Mouse (Mus musculus) megakaryocyte progenitor cell, adult 5-6 weeks (primary cell): ENCODE data around the gene Cyp4f18. TPM values are rescaled to one million over a fixed set of nuclear protein-coding genes. Genes with fewer than 3 reads are reported as not detected.
"Not testable (repeated sequence)": the region's sequence is repeated elsewhere in the genome, so short reads cannot be mapped to it uniquely, and the experiment has no call there.

ENCODE experiments used
- ATAC-seq: replicated peaks from 2 replicates; pipeline ENCODE4 v1.8.0; 2016; ENCODE audit warnings: mild to moderate bottlenecking, moderate TSS enrichment, inconsistent platforms; ENCODE audit not compliant: poor library complexity
- total RNA-seq, 2 experiments: library from RNA; stranded (forward) in 1 of 2; stranded (reverse) in 1 of 2; fragments of 157-497, 149-512 nt in 1 of 2; fragments of 200-1000 nt in 1 of 2; gene quantifications; 2 replicates each; pipeline versions ENCODE4 v1.2.3 to v1.2.4; 2015 to 2017

Cyp4f18 gene
- 6.5 and 10.8 TPM in 2 replicates for total RNA-seq (2015)
- 2.0 and 5.6 TPM in 2 replicates for total RNA-seq (2017)

GRCm38 (mm10) chr8:72009473-72009872 lies at the start of gene Cyp4f18:
Gene Cyp4f18 (minus strand): TSS chr8:72009626.
- ATAC-seq, result peak; percentile 45

GRCm38 (mm10) chr8:72057643-72058042 lies 48.2 kb upstream of the Cyp4f18 start:
- ATAC-seq, result peak; percentile 66

- not testable (repeated sequence) for ATAC-seq
Measured at GRCm38 (mm10) chr8:72054633-72055032, 45.2 kb upstream of the Cyp4f18 start.

- ATAC-seq, result peak; percentile 73
Measured at GRCm38 (mm10) chr8:72042493-72042892, 33.1 kb upstream of the Cyp4f18 start.

GRCm38 (mm10) chr8:72040918-72041317 lies 31.5 kb upstream of the Cyp4f18 start, which contains the start of gene Olfr372:
Gene Olfr372 (plus strand): TSS chr8:72041218.
- not testable (repeated sequence) for ATAC-seq

- 0 out of 2 replicates have a peak, but pooled peaks have one; percentile 61 for ATAC-seq
Measured at GRCm38 (mm10) chr8:72032926-72033325, 23.5 kb upstream of the Cyp4f18 start.

- not testable (repeated sequence) for ATAC-seq
Measured at GRCm38 (mm10) chr8:72024886-72025285, 15.5 kb upstream of the Cyp4f18 start.

- no peak for ATAC-seq
Measured at GRCm38 (mm10) chr8:72019816-72020215, 10.4 kb upstream of the Cyp4f18 start.

GRCm38 (mm10) chr8:72019022-72019421 lies 9.6 kb upstream of the Cyp4f18 start:
- ATAC-seq, result not testable (repeated sequence)

- ATAC-seq, result no peak
Measured at GRCm38 (mm10) chr8:72018141-72018540, 8.7 kb upstream of the Cyp4f18 start.

- peak; percentile 95 for ATAC-seq
Measured at GRCm38 (mm10) chr8:72017339-72017738, 7.9 kb upstream of the Cyp4f18 start.

- ATAC-seq, result not testable (repeated sequence)
Measured at GRCm38 (mm10) chr8:72013506-72014228, 4.2 kb upstream of the Cyp4f18 start.

- ATAC-seq, result peak; percentile 94
Measured at GRCm38 (mm10) chr8:72008134-72008641, 1.2 kb downstream of the Cyp4f18 start.

GRCm38 (mm10) chr8:72006763-72007162 lies 2.7 kb downstream of the Cyp4f18 start:
- ATAC-seq, result no peak

- ATAC-seq, result no peak
Measured at GRCm38 (mm10) chr8:72005912-72006311, 3.5 kb downstream of the Cyp4f18 start.

- ATAC-seq, result no peak
Measured at GRCm38 (mm10) chr8:72002942-72003341, 6.5 kb downstream of the Cyp4f18 start.

GRCm38 (mm10) chr8:72000223-72000622 lies 9.2 kb downstream of the Cyp4f18 start:
- ATAC-seq, result no peak

GRCm38 (mm10) chr8:71999434-71999833 lies 10.0 kb downstream of the Cyp4f18 start:
- ATAC-seq, result no peak

GRCm38 (mm10) chr8:71988867-71989599 lies 20.4 kb downstream of the Cyp4f18 start:
- ATAC-seq, result no peak

- ATAC-seq, result peak; percentile 94
Measured at GRCm38 (mm10) chr8:71988110-71988866, 21.1 kb downstream of the Cyp4f18 start.

GRCm38 (mm10) chr8:71984601-71985000 lies 24.8 kb downstream of the Cyp4f18 start:
- ATAC-seq, result no peak
